Mouse (Mus musculus) urinary bladder, adult 2 months (tissue): ENCODE results near the gene Pyy. TPM values are rescaled to one million over a fixed set of nuclear protein-coding genes. Genes with fewer than 3 reads are reported as not detected.

Experiments
- DNase-seq: peaks from one replicate; pipeline ENCODE4 v3.0.0; 2022; ENCODE audit warnings: low spot score
- polyA plus RNA-seq: library from polyadenylated mRNA; depleted of rRNA; stranded (reverse); fragments of >200 nt; gene quantifications from 2 replicates; pipeline ENCODE4 v1.2.3, GENCODE M21; 2012; rRNA removed

Gene Pyy
- polyA plus RNA-seq = not detected in 2 replicates

GRCm38 (mm10) chr11:102107732-102108131 is at the start of gene Pyy:
Gene Pyy, minus strand, starts transcription at chr11:102107832.
- no peak for DNase-seq

GRCm38 (mm10) chr11:102156786-102157089 is 49.1 kb upstream of the Pyy start:
- no peak for DNase-seq

GRCm38 (mm10) chr11:102156039-102156785 is 48.6 kb upstream of the Pyy start, which contains the start of gene Tmem101:
Gene Tmem101, minus strand, starts transcription at chr11:102156404.
- DNase-seq = peak; percentile 64

GRCm38 (mm10) chr11:102147213-102147989 is 39.8 kb upstream of the Pyy start:
- no peak for DNase-seq

GRCm38 (mm10) chr11:102146531-102146930 is 38.9 kb upstream of the Pyy start:
- DNase-seq = no peak

- no peak for DNase-seq
Observed at GRCm38 (mm10) chr11:102146005-102146404, 38.4 kb upstream of the Pyy start.

- no peak for DNase-seq
Observed at GRCm38 (mm10) chr11:102145471-102146001, 37.9 kb upstream of the Pyy start, which contains the start of gene Nags. Gene Nags, plus strand, starts transcription at chr11:102145513.

GRCm38 (mm10) chr11:102144957-102145470 is 37.4 kb upstream of the Pyy start:
- no peak for DNase-seq

- no peak for DNase-seq
Observed at GRCm38 (mm10) chr11:102142355-102142754, 34.7 kb upstream of the Pyy start.

- DNase-seq = no peak
Observed at GRCm38 (mm10) chr11:102140508-102140907, 32.9 kb upstream of the Pyy start.

GRCm38 (mm10) chr11:102138447-102138740 is 30.8 kb upstream of the Pyy start:
- no peak for DNase-seq

- no peak for DNase-seq
Observed at GRCm38 (mm10) chr11:102137625-102138446, 30.2 kb upstream of the Pyy start.

- no peak for DNase-seq
Observed at GRCm38 (mm10) chr11:102134516-102134915, 26.9 kb upstream of the Pyy start.

GRCm38 (mm10) chr11:102117386-102117785 is 9.8 kb upstream of the Pyy start:
- no peak for DNase-seq

- no peak for DNase-seq
Observed at GRCm38 (mm10) chr11:102116241-102116640, 8.6 kb upstream of the Pyy start.

- DNase-seq = no peak
Observed at GRCm38 (mm10) chr11:102111576-102111975, 3.9 kb upstream of the Pyy start.

GRCm38 (mm10) chr11:102106911-102107310 is 721 bp downstream of the Pyy start:
- DNase-seq = no peak

- DNase-seq = peak; percentile 42
Observed at GRCm38 (mm10) chr11:102102485-102103258, 5.0 kb downstream of the Pyy start.

- DNase-seq = no peak
Observed at GRCm38 (mm10) chr11:102101219-102101618, 6.4 kb downstream of the Pyy start, which contains the start of gene Ppy. Gene Ppy, minus strand, starts transcription at chr11:102101319.

- DNase-seq = peak; percentile 62
Observed at GRCm38 (mm10) chr11:102096887-102097391, 10.7 kb downstream of the Pyy start.

- DNase-seq = no peak
Observed at GRCm38 (mm10) chr11:102096446-102096845, 11.2 kb downstream of the Pyy start.
